Mouse (Mus musculus) intestine, embryonic 14.5 days (tissue): Measurements from ENCODE around the gene Rpp14. TPM values are rescaled to one million over a fixed set of nuclear protein-coding genes. Genes with fewer than 3 reads are reported as not detected.
A peak's percentile ranks its signal among the peaks of the same experiment; 100 is the strongest.

Experiments
- ATAC-seq: fragments of 200-750 bp; cut with Nextera tagmentation; replicated peaks from 2 replicates; pipeline ENCODE4 v1.8.0; 2017; ENCODE audit warnings: low read depth, moderate number of reproducible peaks, moderate TSS enrichment, moderate library complexity; ENCODE audit not compliant: low FRiP score, low TSS enrichment
- DNase-seq: peaks from one replicate; pipeline ENCODE4 v3.0.0-alpha.2; 2018; ENCODE audit warnings: low spot score
- H3K27ac ChIP-seq: fragments of 300-500 bp; sonication (generic); 2 replicates; pipeline ENCODE4 v1.5.1; 2014; ENCODE audit warnings: low read depth, mild to moderate bottlenecking, control low read depth
- H3K27me3 ChIP-seq: fragments of 300-500 bp; sonication (generic); replicated peaks from 2 replicates; pipeline ENCODE4 v1.6.1; 2014; ENCODE audit warnings: low read length, control low read depth; ENCODE audit not compliant: control insufficient read depth, insufficient read depth
- H3K36me3 ChIP-seq: fragments of 300-500 bp; sonication (generic); 2 replicates; pipeline ENCODE4 v1.6.1; 2014; ENCODE audit warnings: low read length, control low read depth; ENCODE audit not compliant: control insufficient read depth, insufficient read depth
- H3K4me1 ChIP-seq: fragments of 300-500 bp; sonication (generic); replicated peaks from 2 replicates; pipeline ENCODE4 v1.6.1; 2014; ENCODE audit warnings: low read length, control low read depth, mixed read lengths; ENCODE audit not compliant: control insufficient read depth, insufficient read depth
- H3K4me2 ChIP-seq: fragments of 300-500 bp; sonication (generic); 2 replicates; pipeline ENCODE4 v1.6.1; 2014; ENCODE audit warnings: low read length
- H3K4me3 ChIP-seq: fragments of 300-500 bp; sonication (generic); 2 replicates; pipeline ENCODE4 v1.5.1; 2014; ENCODE audit warnings: low read depth, low read length, control low read depth, mixed read lengths
- H3K9ac ChIP-seq: fragments of 300-500 bp; sonication (generic); 2 replicates; pipeline ENCODE4 v1.6.1; 2014; ENCODE audit warnings: mild to moderate bottlenecking, low read length
- H3K9me3 ChIP-seq: fragments of 300-500 bp; sonication (generic); 2 replicates; pipeline ENCODE4 v1.6.1; 2016; ENCODE audit warnings: low read length, control low read depth; ENCODE audit not compliant: control insufficient read depth
- WGBS: fragments of 180-500 bp; shearing (Covaris S2); extraction: QIAGEN DNeasy Blood & Tissue Kit; methylation state at CpG from one replicate; pipeline ENCODE4 v1.1.7; 2014; 5-methylcytosine and 5-hydroxymethylcytosine counted together
- polyA plus RNA-seq: library from polyadenylated mRNA; unstranded; fragments of >200 nt; fragmentation: Nextera tagmentation; extraction: Ambion mirVana; gene quantifications from 2 replicates; pipeline ENCODE4 v1.2.1, GENCODE M21; 2014

The Rpp14 gene
- polyA plus RNA-seq, 1 experiment from 2014 or later, result 67.1 TPM

GRCm38 (mm10) chr14:8099561-8100021 lies 19.4 kb downstream of the Rpp14 start:
- Histone ChIP-seq H3K27ac (no peak overlapping the region), H3K4me3 (0 out of 2 replicates have a peak overlapping the region, but pooled peaks have one; percentile 84), H3K4me2 (peak overlapping the region; percentile 74), H3K4me1 (peaks cover 24% of the 10 kb centered on the region), H3K9me3 (no peaks in the 10 kb centered on the region), H3K36me3 (no peaks in the 10 kb centered on the region), H3K27me3 (no peaks in the 10 kb centered on the region), H3K9ac (no peak overlapping the region)
- 45% methylated on average over 10 of the region's 10 CpGs for WGBS
- ATAC-seq (no peak), DNase-seq (no peak)

GRCm38 (mm10) chr14:8101886-8102285 lies 21.7 kb downstream of the Rpp14 start:
- ATAC-seq (no peak), DNase-seq (no peak)
- H3K4me3 ChIP-seq, result no peak overlapping the region

DNA sequence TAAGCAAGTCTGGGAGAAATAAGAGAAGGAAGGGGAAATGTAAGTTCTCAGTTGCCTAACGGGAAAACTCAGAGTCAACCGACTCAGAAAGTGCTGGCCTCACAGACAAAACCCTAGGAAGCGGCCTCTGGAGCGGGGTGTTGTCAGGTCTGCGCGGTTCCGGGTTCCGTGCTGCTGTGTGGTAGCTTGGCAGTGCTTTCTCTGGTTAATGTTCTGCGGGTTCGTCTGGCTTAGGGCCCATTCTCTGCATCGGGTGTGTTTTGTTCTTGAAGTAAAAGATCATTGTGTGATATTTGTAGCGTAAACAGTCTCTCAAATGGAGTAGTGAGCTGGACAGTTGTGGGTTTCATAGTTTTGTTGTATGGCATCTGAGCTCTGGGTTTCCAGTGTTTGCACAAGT lies 22.5 kb downstream of the Rpp14 start:
- Histone ChIP-seq H3K27me3 (no peaks in the 10 kb centered on the region), H3K4me1 (peaks cover 10% of the 10 kb centered on the region), H3K9ac (no peak overlapping the region), H3K36me3 (no peaks in the 10 kb centered on the region), H3K9me3 (no peaks in the 10 kb centered on the region), H3K4me2 (no peak overlapping the region), H3K4me3 (no peak overlapping the region), H3K27ac (no peak overlapping the region)
- 73% methylated on average over 12 of the region's 12 CpGs for WGBS
- no peak for ATAC-seq
- DNase-seq, result no peak

More at GRCm38 (mm10) chr14:8101886-8102285, 21.7 kb downstream of the Rpp14 start:
- Histone ChIP-seq H3K4me1 (peaks cover 12% of the 10 kb centered on the region), H3K27me3 (no peaks in the 10 kb centered on the region), H3K27ac (no peak overlapping the region), H3K9ac (no peak overlapping the region), H3K9me3 (no peaks in the 10 kb centered on the region), H3K36me3 (no peaks in the 10 kb centered on the region), H3K4me2 (no peak overlapping the region)
- 89% methylated on average over 8 of the region's 8 CpGs for WGBS

- Histone ChIP-seq H3K36me3 (no peaks in the 10 kb centered on the region), H3K9ac (no peak overlapping the region), H3K27me3 (no peaks in the 10 kb centered on the region), H3K4me2 (no peak overlapping the region), H3K9me3 (no peaks in the 10 kb centered on the region), H3K27ac (no peak overlapping the region), H3K4me1 (no peaks in the 10 kb centered on the region), H3K4me3 (no peak overlapping the region)
- DNase-seq, result no peak
- 85% methylated on average over 4 of the region's 4 CpGs for WGBS
- no peak for ATAC-seq
Measured at GRCm38 (mm10) chr14:8108047-8108446, 27.9 kb downstream of the Rpp14 start.

DNA sequence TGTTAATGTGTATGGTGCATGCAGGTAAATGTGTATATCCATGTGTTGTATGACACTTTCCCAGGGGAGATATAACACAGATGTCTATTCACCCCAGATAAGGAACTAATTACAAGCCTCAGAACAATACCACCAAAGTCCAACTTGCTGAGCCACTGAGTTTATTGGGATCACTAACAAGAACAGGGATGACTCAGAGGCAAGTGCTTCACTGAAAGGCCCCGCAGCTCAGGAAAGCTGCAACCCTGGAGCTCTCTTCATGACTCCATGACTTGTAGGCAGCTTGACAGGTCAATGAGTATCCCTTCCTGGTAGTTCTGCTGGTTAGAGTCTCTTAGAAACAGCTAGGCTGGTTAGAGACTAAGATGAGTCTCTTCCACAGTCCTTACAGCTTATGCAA lies 28.8 kb downstream of the Rpp14 start:
- no peaks in the 10 kb centered on the region for H3K27me3 ChIP-seq
- H3K4me3 ChIP-seq, result no peak overlapping the region
- H3K36me3 ChIP-seq, result no peaks in the 10 kb centered on the region
- no peaks in the 10 kb centered on the region for H3K9me3 ChIP-seq
- 97% methylated on average over 1 of the region's 1 CpGs for WGBS
- H3K27ac ChIP-seq, result no peak overlapping the region
- H3K4me2 ChIP-seq, result no peak overlapping the region
- no peak for DNase-seq
- no peaks in the 10 kb centered on the region for H3K4me1 ChIP-seq
- H3K9ac ChIP-seq, result no peak overlapping the region
- no peak for ATAC-seq

GRCm38 (mm10) chr14:8111545-8111944 lies 31.4 kb downstream of the Rpp14 start:
- ATAC-seq, result no peak
- no peak overlapping the region for H3K4me2 ChIP-seq
- H3K9ac ChIP-seq, result no peak overlapping the region
- 79% methylated on average over 6 of the region's 6 CpGs for WGBS
- no peak for DNase-seq
- no peaks in the 10 kb centered on the region for H3K9me3 ChIP-seq
- no peaks in the 10 kb centered on the region for H3K36me3 ChIP-seq
- H3K4me3 ChIP-seq, result no peak overlapping the region
- no peak overlapping the region for H3K27ac ChIP-seq
- no peaks in the 10 kb centered on the region for H3K4me1 ChIP-seq
- H3K27me3 ChIP-seq, result no peaks in the 10 kb centered on the region

DNA sequence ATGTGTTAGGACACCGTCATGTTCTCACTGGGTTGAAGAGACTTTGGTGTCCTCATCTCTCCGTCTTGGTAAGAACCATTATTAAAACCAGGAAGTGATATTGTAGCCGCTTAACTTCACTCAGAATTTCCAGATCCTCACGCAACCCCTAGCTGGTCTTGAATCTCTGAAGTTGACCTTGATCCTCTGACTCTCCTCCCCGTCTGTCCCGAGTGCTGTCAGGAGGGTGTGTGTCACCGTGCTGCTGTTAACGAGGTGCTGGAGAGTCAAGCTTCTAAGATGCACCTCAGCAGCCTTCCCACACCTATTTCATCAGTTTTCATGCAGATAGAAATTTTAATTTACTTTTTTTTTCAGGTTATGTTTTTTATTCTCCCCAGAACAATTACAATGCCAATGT lies 31.9 kb downstream of the Rpp14 start:
- Histone ChIP-seq H3K27me3 (no peaks in the 10 kb centered on the region), H3K9me3 (no peaks in the 10 kb centered on the region), H3K36me3 (no peaks in the 10 kb centered on the region), H3K4me2 (no peak overlapping the region), H3K4me1 (no peaks in the 10 kb centered on the region), H3K9ac (no peak overlapping the region), H3K27ac (no peak overlapping the region), H3K4me3 (no peak overlapping the region)
- no peak for DNase-seq
- 82% methylated on average over 8 of the region's 8 CpGs for WGBS
- no peak for ATAC-seq

DNA sequence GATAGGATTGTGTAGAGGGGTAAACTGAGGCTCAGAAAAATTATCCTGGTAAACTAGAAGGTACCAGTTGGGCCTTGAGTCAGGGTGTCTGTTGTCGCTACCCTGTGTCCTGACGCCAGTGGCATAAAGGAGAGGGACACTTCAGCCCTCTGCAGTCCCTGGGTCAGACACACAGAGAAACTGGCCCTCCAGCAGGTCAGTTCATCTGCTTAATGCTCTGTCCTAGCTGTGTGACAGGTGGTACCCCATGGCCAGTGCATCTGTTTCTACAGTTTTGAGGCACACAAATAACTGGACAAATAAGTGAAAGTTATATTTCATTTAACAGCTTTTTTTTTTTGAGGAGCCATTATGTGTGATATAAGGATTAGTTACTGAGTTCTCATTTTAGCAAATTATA lies 33.4 kb downstream of the Rpp14 start:
- no peak overlapping the region for H3K9ac ChIP-seq
- no peaks in the 10 kb centered on the region for H3K9me3 ChIP-seq
- no peak for ATAC-seq
- H3K36me3 ChIP-seq, result no peaks in the 10 kb centered on the region
- no peak overlapping the region for H3K4me2 ChIP-seq
- no peak overlapping the region for H3K27ac ChIP-seq
- no peaks in the 10 kb centered on the region for H3K27me3 ChIP-seq
- H3K4me3 ChIP-seq, result no peak overlapping the region
- no peaks in the 10 kb centered on the region for H3K4me1 ChIP-seq
- DNase-seq, result no peak
- 89% methylated on average over 2 of the region's 2 CpGs for WGBS

DNA sequence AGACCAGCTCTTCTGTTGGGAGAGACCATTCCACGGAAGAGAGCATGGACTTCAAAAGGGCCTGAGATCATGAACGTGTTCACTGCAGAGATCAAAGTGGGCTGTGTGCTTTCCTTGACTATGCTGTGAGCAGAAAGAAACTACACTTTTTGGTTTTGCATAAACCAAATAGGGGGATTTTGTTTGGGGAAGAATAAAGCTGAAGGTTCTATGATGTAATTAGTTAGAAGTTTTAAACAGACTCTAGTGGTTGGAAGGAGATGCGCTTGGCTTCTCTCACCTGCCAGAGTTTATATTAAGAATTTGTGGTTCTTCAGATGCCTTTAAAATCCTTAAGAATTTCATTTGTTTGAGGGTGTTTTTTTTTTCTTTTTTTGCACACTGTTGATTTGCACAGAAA lies 34.1 kb downstream of the Rpp14 start:
- Histone ChIP-seq H3K9ac (no peak overlapping the region), H3K27ac (no peak overlapping the region), H3K27me3 (no peaks in the 10 kb centered on the region), H3K4me3 (no peak overlapping the region), H3K4me1 (no peaks in the 10 kb centered on the region), H3K9me3 (no peaks in the 10 kb centered on the region), H3K4me2 (no peak overlapping the region), H3K36me3 (no peaks in the 10 kb centered on the region)
- ATAC-seq, result no peak
- DNase-seq, result no peak
- WGBS, result 43% methylated on average over 3 of the region's 3 CpGs
